Mouse (Mus musculus) right cerebral cortex, adult 18-20 months (tissue): ENCODE measurements around the gene Eif2ak4.

Source experiments
- DNase-seq: peaks from one replicate; pipeline ENCODE4 v3.0.0; 2022; ENCODE audit warnings: mixed read lengths

Eif2ak4 gene

GRCm38 (mm10) chr2:118466601-118467000 lies 78.2 kb downstream of the Eif2ak4 start:
- no peak for DNase-seq

- no peak for DNase-seq
Measured at GRCm38 (mm10) chr2:118468354-118468753, 79.9 kb downstream of the Eif2ak4 start.

- DNase-seq: no peak
Measured at GRCm38 (mm10) chr2:118478833-118479549, 90.6 kb downstream of the Eif2ak4 start.

- DNase-seq: peak; percentile 95
Measured at GRCm38 (mm10) chr2:118479550-118479909, 91.1 kb downstream of the Eif2ak4 start, which contains the start of gene Srp14. TSS of gene Srp14 (minus strand) at chr2:118479711.

GRCm38 (mm10) chr2:118480886-118481285 lies 92.5 kb downstream of the Eif2ak4 start:
- no peak for DNase-seq

- DNase-seq: no peak
Measured at GRCm38 (mm10) chr2:118483032-118483431, 94.6 kb downstream of the Eif2ak4 start.

GRCm38 (mm10) chr2:118484386-118484898 lies 96.0 kb downstream of the Eif2ak4 start:
- DNase-seq: peak; percentile 23

- DNase-seq: no peak
Measured at GRCm38 (mm10) chr2:118485415-118485814, 97.0 kb downstream of the Eif2ak4 start.

GRCm38 (mm10) chr2:118486933-118487332 lies 98.5 kb downstream of the Eif2ak4 start:
- DNase-seq: peak; percentile 55

GRCm38 (mm10) chr2:118487806-118488205 lies 99.4 kb downstream of the Eif2ak4 start:
- DNase-seq: no peak

- DNase-seq: peak; percentile 21
Measured at GRCm38 (mm10) chr2:118490241-118491091, 102.0 kb downstream of the Eif2ak4 start.

- no peak for DNase-seq
Measured at GRCm38 (mm10) chr2:118491281-118491731, 102.9 kb downstream of the Eif2ak4 start.

GRCm38 (mm10) chr2:118491741-118492395 lies 103.5 kb downstream of the Eif2ak4 start:
- no peak for DNase-seq

- no peak for DNase-seq
Measured at GRCm38 (mm10) chr2:118495024-118495423, 106.6 kb downstream of the Eif2ak4 start.

- DNase-seq: no peak
Measured at GRCm38 (mm10) chr2:118497890-118498289, 109.5 kb downstream of the Eif2ak4 start.

GRCm38 (mm10) chr2:118498476-118498875 lies 110.1 kb downstream of the Eif2ak4 start:
- DNase-seq: no peak

GRCm38 (mm10) chr2:118499135-118499961 lies 110.9 kb downstream of the Eif2ak4 start:
- peak; percentile 39 for DNase-seq

GRCm38 (mm10) chr2:118500191-118500590 lies 111.8 kb downstream of the Eif2ak4 start:
- DNase-seq: no peak

GRCm38 (mm10) chr2:118507126-118507525 lies 118.7 kb downstream of the Eif2ak4 start:
- no peak for DNase-seq

- DNase-seq: no peak
Measured at GRCm38 (mm10) chr2:118509688-118510446, 121.4 kb downstream of the Eif2ak4 start.
